Mouse (Mus musculus) forebrain, embryonic 16.5 days (tissue): ENCODE measurements around the gene Gm17662. TPM values are rescaled to one million over a fixed set of nuclear protein-coding genes. Genes with fewer than 3 reads are reported as not detected.

ENCODE experiments used
- ATAC-seq: fragments of 200-750 bp; cut with Nextera tagmentation; 2 replicates; pipeline ENCODE4 v1.8.0; 2017; ENCODE audit warnings: mild to moderate bottlenecking, moderate library complexity
- H3K27ac ChIP-seq: fragments of 300-500 bp; sonication (generic); 2 replicates; pipeline ENCODE4 v1.5.1; 2014; ENCODE audit warnings: low read length, control low read depth
- H3K27me3 ChIP-seq: fragments of 300-500 bp; sonication (generic); replicated peaks from 2 replicates; pipeline ENCODE4 v1.6.1; 2014; ENCODE audit warnings: low read length; ENCODE audit not compliant: control insufficient read depth, insufficient read depth
- H3K36me3 ChIP-seq: fragments of 300-500 bp; sonication (generic); 2 replicates; pipeline ENCODE4 v1.6.1; 2014; ENCODE audit not compliant: control insufficient read depth, insufficient read depth
- H3K4me1 ChIP-seq: fragments of 300-500 bp; sonication (generic); replicated peaks from 2 replicates; pipeline ENCODE4 v1.6.1; 2014; ENCODE audit warnings: low read length; ENCODE audit not compliant: control insufficient read depth, insufficient read depth
- H3K4me2 ChIP-seq: fragments of 300-500 bp; sonication (generic); 2 replicates; pipeline ENCODE4 v1.6.1; 2014; ENCODE audit warnings: mild to moderate bottlenecking, low read length, control low read depth
- H3K4me3 ChIP-seq: fragments of 300-500 bp; sonication (generic); replicated peaks from 2 replicates; pipeline ENCODE4 v1.5.1; 2014; ENCODE audit warnings: mild to moderate bottlenecking, low read length, control low read depth
- H3K9ac ChIP-seq: fragments of 300-500 bp; sonication (generic); replicated peaks from 2 replicates; pipeline ENCODE4 v1.6.1; 2014; ENCODE audit warnings: low read depth, low read length, control low read depth
- H3K9me3 ChIP-seq: fragments of 300-500 bp; sonication (generic); 2 replicates; pipeline ENCODE4 v1.6.1; 2016; ENCODE audit warnings: low read length; ENCODE audit not compliant: control insufficient read depth
- WGBS: fragments of 180-500 bp; shearing (Covaris S2); extraction: QIAGEN DNeasy Blood & Tissue Kit; methylation state at CpG from one replicate; pipeline ENCODE4 v1.1.7; 2014; 5-methylcytosine and 5-hydroxymethylcytosine counted together
- polyA plus RNA-seq: library from polyadenylated mRNA; unstranded; fragments of >200 nt; fragmentation: Nextera tagmentation; extraction: Ambion mirVana; gene quantifications from 2 replicates; pipeline ENCODE4 v1.2.1, GENCODE M21; 2015

Gene Gm17662
- polyA plus RNA-seq, 1 experiment from 2014 or later: not detected

DNA sequence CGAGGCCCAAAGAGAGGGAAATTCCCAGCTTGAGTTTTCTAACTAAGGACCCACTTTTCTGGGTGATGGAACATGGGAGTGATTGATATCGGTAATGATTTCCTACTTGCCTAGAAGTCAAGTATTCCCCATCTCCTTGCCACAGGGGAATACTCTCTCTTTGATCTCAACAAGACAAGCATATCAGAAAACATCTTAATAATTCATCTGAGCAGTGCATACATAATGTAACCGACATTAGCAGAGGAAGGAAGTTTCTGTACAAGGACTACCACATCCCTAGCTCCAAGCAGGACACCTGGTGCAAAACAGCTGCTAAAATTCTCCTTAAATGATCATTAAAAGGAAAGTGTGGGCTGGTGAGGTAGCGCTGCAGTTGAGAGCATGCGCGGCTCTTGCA lies 47.9 kb downstream of the Gm17662 start:
- H3K9ac ChIP-seq: no peak overlapping the region
- no peak overlapping the region for H3K4me3 ChIP-seq
- 93% methylated on average over 6 of the region's 6 CpGs for WGBS
- no peaks in the 10 kb centered on the region for H3K4me1 ChIP-seq
- H3K27ac ChIP-seq: no peak overlapping the region
- H3K27me3 ChIP-seq: no peaks in the 10 kb centered on the region
- ATAC-seq: no peak
- H3K36me3 ChIP-seq: no peaks in the 10 kb centered on the region
- no peak overlapping the region for H3K4me2 ChIP-seq
- no peaks in the 10 kb centered on the region for H3K9me3 ChIP-seq

Other genes starting within 250 kb of the Gm17662 start
- 0.25 TPM in 1 of 2 replicates, not detected in the other for gene C8b, start 91.0 kb upstream of the Gm17662 start, polyA plus RNA-seq
- gene C8a, start 19.1 kb downstream of the Gm17662 start, polyA plus RNA-seq: not detected in 2 replicates
- gene Fyb2, start 56.1 kb downstream of the Gm17662 start, polyA plus RNA-seq: 0.07 and 0.28 TPM in 2 replicates